Comparison of ENCODE assay signal across 13 mouse cellular contexts in the genomic region with DNA sequence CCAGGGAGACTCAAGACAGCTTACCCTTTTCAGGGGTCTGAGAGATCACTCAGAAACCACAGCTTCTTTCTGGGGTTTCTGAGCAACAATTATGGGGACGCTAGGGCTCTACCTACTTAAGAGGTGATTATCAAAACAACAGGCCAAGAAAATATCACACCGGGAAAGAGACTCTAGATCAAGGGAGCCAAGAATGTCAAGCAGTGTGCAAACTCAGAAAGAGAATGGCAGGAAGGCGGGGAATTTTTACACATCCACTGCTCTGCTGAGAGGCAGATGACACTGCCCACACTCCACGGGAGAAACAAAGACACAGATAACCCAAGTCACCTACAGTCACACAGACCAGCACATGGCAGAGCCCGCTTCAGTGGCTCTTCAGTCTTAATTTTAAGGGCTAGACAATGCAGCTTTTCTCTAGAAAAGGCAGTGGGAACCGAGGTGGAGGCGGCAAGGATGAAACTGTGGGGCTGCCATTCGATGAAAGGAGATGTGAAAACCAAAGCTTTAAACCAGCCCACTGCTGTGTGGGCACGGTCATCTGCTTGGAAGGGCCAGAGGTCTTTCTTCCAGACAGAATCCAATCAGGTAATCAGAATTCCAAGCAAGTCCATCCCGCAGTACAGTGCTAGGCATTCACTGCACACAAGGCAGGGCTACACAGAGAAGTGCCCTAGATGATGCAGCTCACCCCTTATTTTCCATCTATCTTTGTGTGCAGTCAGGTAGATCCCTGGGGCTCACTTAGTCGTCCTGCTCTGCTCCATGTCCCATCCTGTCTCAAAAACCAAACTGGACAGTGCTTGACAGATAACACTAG. TPM values are rescaled to one million over a fixed set of nuclear protein-coding genes. Genes with fewer than 3 reads are reported as not detected.
DNase-seq lines count a peak whose midpoint lies in the region; ATAC-seq and TF ChIP-seq lines count a peak whose summit lies in the region.
"Had no signal": no experiment of that assay in that cellular context is flagged by ENCODE, and none has a peak within 500 bp of the region (broad histone marks: within the 10 kb centered on the region; RNA-seq: fewer than 3 reads in every experiment).

No protein-coding gene starts in this region.

- peak; percentile 32; the same call in 1 of the 2 replicates for ATAC-seq in forebrain, embryonic 14.5 days
- ATAC-seq in midbrain, embryonic 14.5 days (ENCODE audit: low FRiP score, low TSS enrichment): no peak
- ATAC-seq: intestine, postnatal 0 days had no signal

- H3K4me2 ChIP-seq in forebrain, embryonic 14.5 days (ENCODE audit: low read length): no peak overlapping the region
- H3K4me2 ChIP-seq in midbrain, embryonic 14.5 days (ENCODE audit: low read length): no peak overlapping the region
- H3K4me2 ChIP-seq: embryonic facial prominence, embryonic 13.5 days; heart, embryonic 13.5 days; lung, embryonic 15.5 days had no signal

- H3K9me3 ChIP-seq in forebrain, embryonic 14.5 days (replicated peaks; ENCODE audit: control insufficient read depth, low read length): no peaks in the 10 kb centered on the region
- no peaks in the 10 kb centered on the region for H3K9me3 ChIP-seq in midbrain, embryonic 14.5 days (ENCODE audit: control insufficient read depth, low read length)
- H3K9me3 ChIP-seq: embryonic facial prominence, embryonic 13.5 days; heart, embryonic 13.5 days; lung, embryonic 15.5 days had no signal

- no peaks in the 10 kb centered on the region for H3K27me3 ChIP-seq in forebrain, embryonic 14.5 days (replicated peaks; ENCODE audit: control insufficient read depth, insufficient read depth, low read length)
- H3K27me3 ChIP-seq in midbrain, embryonic 14.5 days (ENCODE audit: control insufficient read depth, insufficient read depth, low read length): no peaks in the 10 kb centered on the region
- H3K27me3 ChIP-seq: embryonic facial prominence, embryonic 13.5 days; heart, embryonic 13.5 days; lung, embryonic 15.5 days had no signal

- H3K4me1 ChIP-seq in forebrain, embryonic 14.5 days (ENCODE audit: control insufficient read depth, insufficient read depth, low read length): peaks cover 30% of the 10 kb centered on the region
- H3K4me1 ChIP-seq in midbrain, embryonic 14.5 days (ENCODE audit: control insufficient read depth, insufficient read depth, low read length): peaks cover 12% of the 10 kb centered on the region
- H3K4me1 ChIP-seq: lung, embryonic 15.5 days had no signal

- no peaks in the 10 kb centered on the region for H3K36me3 ChIP-seq in forebrain, embryonic 14.5 days (ENCODE audit: control insufficient read depth, insufficient read depth, low read length)
- no peaks in the 10 kb centered on the region for H3K36me3 ChIP-seq in midbrain, embryonic 14.5 days (ENCODE audit: control insufficient read depth, insufficient read depth, low read length)
- H3K36me3 ChIP-seq: embryonic facial prominence, embryonic 13.5 days; heart, embryonic 13.5 days; lung, embryonic 15.5 days had no signal

- WGBS in forebrain, embryonic 14.5 days: 30% methylated on average over 11 of the region's 11 CpGs
- 37% methylated on average over 11 of the region's 11 CpGs for WGBS in midbrain, embryonic 14.5 days

- TF ChIP-seq CTCF in left cerebral cortex, adult 2 months (IDR thresholded peaks at IDR 0.05): no peak

- DNase-seq in left cerebral cortex, adult 2 months (ENCODE audit: extremely low spot score in 1 of 2, low spot score in 2 of 2): no peak
- no peak for DNase-seq in left cerebral cortex, adult 9 months (ENCODE audit: low spot score in 2 of 2)
- DNase-seq in ZHBTc4 (ENCODE audit: low read depth, low spot score): peak; percentile 23
- peak; percentile 6 for DNase-seq in forebrain, embryonic 14.5 days (ENCODE audit: low spot score)
- no peak for DNase-seq in midbrain, embryonic 14.5 days
- no peak for DNase-seq in testis, postnatal 10 days (ENCODE audit: low spot score)
- no peak for DNase-seq in adrenal gland, postnatal 25 days
- DNase-seq in kidney, postnatal 10 days: no peak
- DNase-seq: cerebellum, adult 9-10 months had no signal

- peak overlapping the region; percentile 55; the same call in 1 of the 2 replicates for H3K27ac ChIP-seq in left cerebral cortex, adult 2 months
- no peak overlapping the region for H3K27ac ChIP-seq in forebrain, embryonic 14.5 days (ENCODE audit: low read depth, low read length)
- peak overlapping the region; percentile 17; the same call in 1 of the 2 replicates for H3K27ac ChIP-seq in midbrain, embryonic 14.5 days (replicated peaks; ENCODE audit: low read depth, low read length)
- H3K27ac ChIP-seq: embryonic facial prominence, embryonic 13.5 days; heart, embryonic 13.5 days; lung, embryonic 15.5 days had no signal

- H3K9ac ChIP-seq in forebrain, embryonic 14.5 days (ENCODE audit: low read length): no peak overlapping the region
- no peak overlapping the region for H3K9ac ChIP-seq in midbrain, embryonic 14.5 days (replicated peaks; ENCODE audit: low read length)
- H3K9ac ChIP-seq: embryonic facial prominence, embryonic 13.5 days; heart, embryonic 13.5 days; lung, embryonic 15.5 days had no signal

- intact Hi-C loops in left cerebral cortex, adult 2 months (cut with DNase I): no loop called here

- no peak overlapping the region for H3K4me3 ChIP-seq in left cerebral cortex, adult 2 months
- no peak overlapping the region for H3K4me3 ChIP-seq in forebrain, embryonic 14.5 days (ENCODE audit: low read depth, low read length)
- H3K4me3 ChIP-seq in midbrain, embryonic 14.5 days (replicated peaks; ENCODE audit: low read depth, low read length): no peak overlapping the region
- H3K4me3 ChIP-seq: embryonic facial prominence, embryonic 13.5 days; heart, embryonic 13.5 days; lung, embryonic 15.5 days had no signal

RNA-seq across cellular contexts. Expression of a gene that starts 8.7 kb away (rescaled TPM):
- total RNA-seq in left cerebral cortex, adult 2 months (2021): 10 to 100 TPM; 79.7 to 82.8 TPM
- 15.5 and 17.9 TPM in 2 replicates for polyA plus RNA-seq in forebrain, embryonic 14.5 days (2014; fragmentation: Nextera tagmentation; extraction: Ambion mirVana)
- polyA plus RNA-seq in midbrain, embryonic 14.5 days (2014; fragmentation: Nextera tagmentation; extraction: Ambion mirVana): 23.7 and 25.2 TPM in 2 replicates
- 22.4 and 23.4 TPM in 2 replicates for total RNA-seq in adrenal gland, postnatal 25 days (2021)

Comparison
In these comparisons a context has a peak if more than half of its experiments do, and no peak if none do; other contexts are left out.
1. DNase-seq: peak in ZHBTc4 (single experiment) and forebrain, embryonic 14.5 days (single experiment); none in left cerebral cortex, adult 2 months (0 of 2), left cerebral cortex, adult 9 months (0 of 2), midbrain, embryonic 14.5 days (single experiment), testis, postnatal 10 days (single experiment), adrenal gland, postnatal 25 days (single experiment) and kidney, postnatal 10 days (single experiment).